Mouse (Mus musculus): Measurements from ENCODE around the gene Usp32. TPM values are rescaled to one million over a fixed set of nuclear protein-coding genes. Genes with fewer than 3 reads are reported as not detected.

Usp32 gene
- polyA plus RNA-seq, 1 experiment, result 9.6 TPM

DNA sequence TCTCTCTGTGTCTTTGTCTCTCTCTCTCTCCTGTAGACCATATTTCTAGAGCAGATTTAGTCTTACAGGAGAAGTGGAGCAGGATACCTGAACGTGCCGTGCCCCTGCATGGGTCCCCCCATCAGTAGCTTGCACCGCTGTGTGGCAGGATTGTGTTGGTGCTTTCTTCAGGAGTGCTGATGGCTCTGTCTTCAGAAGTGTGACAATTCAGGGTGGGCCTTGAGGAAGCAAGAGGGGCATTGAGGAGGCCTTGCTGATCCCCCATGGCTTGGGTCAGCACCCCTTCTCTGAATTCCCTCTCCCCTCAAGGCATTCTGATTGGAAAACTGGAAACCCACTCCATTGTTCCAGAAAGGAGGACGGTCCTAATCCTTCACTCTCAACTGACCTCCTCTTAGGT is 178.4 kb downstream of the Usp32 start:
- Histone ChIP-seq H3K27me3 (replicated peaks; ENCODE audit: control insufficient read depth, insufficient read depth, low read length) (no peaks in the 10 kb centered on the region), H3K36me3 (ENCODE audit: control insufficient read depth, insufficient read depth, low read length) (no peaks in the 10 kb centered on the region), H3K27ac (ENCODE audit: insufficient read depth, low read depth, low read length) (no peak overlapping the region), H3K4me1 (ENCODE audit: control insufficient read depth, insufficient read depth, low read length) (peaks cover 21% of the 10 kb centered on the region), H3K4me3 (ENCODE audit: insufficient read depth, low read depth, low read length) (no peak overlapping the region)
- TF ChIP-seq POLR2A (IDR thresholded peaks at IDR 0.05; ENCODE audit: low read depth, low read length) (no peak), CTCF (conservative IDR thresholded peaks at IDR 0.05; ENCODE audit: insufficient read depth, insufficient read length, low read depth, low read length) (no peak)
- no peak for DNase-seq
- 96% methylated on average over 4 of the region's 4 CpGs for WGBS

DNA sequence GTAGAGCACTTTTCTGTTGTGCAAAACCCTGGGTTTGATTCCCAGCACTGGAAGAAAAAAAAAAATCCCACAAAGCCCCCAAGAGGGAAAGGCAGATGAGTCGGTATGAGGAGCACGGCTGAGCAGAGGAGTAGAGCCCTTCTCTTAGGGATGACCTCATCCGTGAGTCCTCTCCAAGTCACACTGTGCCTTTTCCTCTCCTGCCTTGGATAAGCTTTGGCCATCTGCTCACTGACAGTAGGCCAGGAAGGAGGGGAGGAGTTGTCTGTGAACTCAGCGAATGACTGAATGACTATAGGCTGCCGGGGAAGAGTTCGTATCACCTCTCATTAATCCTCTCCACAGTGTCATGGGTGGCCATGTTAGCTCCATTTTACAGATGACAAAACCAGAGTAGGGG is 179.2 kb downstream of the Usp32 start:
- WGBS, result 75% methylated on average over 6 of the region's 6 CpGs
- TF ChIP-seq CTCF (conservative IDR thresholded peaks at IDR 0.05; ENCODE audit: insufficient read depth, insufficient read length, low read depth, low read length), result no peak
- no peak for TF ChIP-seq POLR2A (IDR thresholded peaks at IDR 0.05; ENCODE audit: low read depth, low read length)
- Histone ChIP-seq H3K36me3 (ENCODE audit: control insufficient read depth, insufficient read depth, low read length) (no peaks in the 10 kb centered on the region), H3K27ac (ENCODE audit: insufficient read depth, low read depth, low read length) (no peak overlapping the region), H3K27me3 (replicated peaks; ENCODE audit: control insufficient read depth, insufficient read depth, low read length) (no peaks in the 10 kb centered on the region), H3K4me1 (ENCODE audit: control insufficient read depth, insufficient read depth, low read length) (peaks cover 21% of the 10 kb centered on the region), H3K4me3 (ENCODE audit: insufficient read depth, low read depth, low read length) (no peak overlapping the region)
- DNase-seq, result no peak

DNA sequence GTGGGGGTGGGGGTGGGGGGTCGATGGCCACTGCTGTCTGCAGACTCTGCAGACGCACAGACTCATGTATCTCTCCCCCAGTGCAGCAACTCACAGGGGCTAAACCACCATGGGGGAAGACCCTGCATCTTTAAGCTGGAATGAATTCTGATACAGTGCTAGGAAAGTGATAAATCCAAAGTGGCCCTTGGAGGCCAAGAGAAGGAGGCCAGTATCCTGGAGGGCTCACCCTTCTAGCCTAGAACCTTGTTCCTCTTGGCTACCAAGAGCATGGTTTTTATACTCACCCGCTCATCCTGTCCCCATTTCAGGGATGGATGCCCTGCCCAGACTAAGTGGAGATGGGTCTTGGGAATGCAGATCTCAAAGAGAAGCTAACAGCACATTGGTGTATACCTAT is 179.7 kb downstream of the Usp32 start:
- Histone ChIP-seq H3K27me3 (replicated peaks; ENCODE audit: control insufficient read depth, insufficient read depth, low read length) (no peaks in the 10 kb centered on the region), H3K4me3 (ENCODE audit: insufficient read depth, low read depth, low read length) (no peak overlapping the region), H3K36me3 (ENCODE audit: control insufficient read depth, insufficient read depth, low read length) (no peaks in the 10 kb centered on the region), H3K4me1 (ENCODE audit: control insufficient read depth, insufficient read depth, low read length) (peaks cover 21% of the 10 kb centered on the region), H3K27ac (ENCODE audit: insufficient read depth, low read depth, low read length) (no peak overlapping the region)
- 42% methylated on average over 3 of the region's 3 CpGs for WGBS
- DNase-seq, result no peak
- TF ChIP-seq CTCF (conservative IDR thresholded peaks at IDR 0.05; ENCODE audit: insufficient read depth, insufficient read length, low read depth, low read length) (no peak), POLR2A (IDR thresholded peaks at IDR 0.05; ENCODE audit: low read depth, low read length) (no peak)

DNA sequence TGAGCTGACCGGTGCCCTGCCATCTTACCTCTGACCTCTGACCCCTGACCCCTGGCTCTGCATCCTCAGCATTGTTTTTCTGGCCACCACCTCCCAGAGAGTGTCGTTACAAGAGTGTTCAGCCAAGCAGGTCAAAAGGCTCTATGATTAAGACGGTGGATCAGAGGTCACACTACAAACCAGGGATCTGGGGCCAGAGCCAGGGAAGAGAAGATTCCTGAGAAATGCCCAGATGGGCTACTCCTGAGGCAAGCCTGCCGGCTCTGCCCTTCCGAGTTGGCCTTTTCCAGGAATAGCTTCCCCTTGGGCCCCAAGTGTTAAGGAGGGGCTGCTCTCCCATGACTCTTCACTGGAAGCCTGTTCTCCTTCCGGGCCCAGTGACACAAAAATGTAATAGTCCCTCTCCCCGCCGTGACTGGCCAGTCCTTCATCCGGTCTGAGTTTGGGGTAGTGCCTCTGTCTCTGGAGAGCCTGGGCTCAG is 180.2 kb downstream of the Usp32 start:
- 7% methylated on average over 9 of the region's 9 CpGs for WGBS
- H3K27ac ChIP-seq (ENCODE audit: insufficient read depth, low read depth, low read length), result peak overlapping the region; percentile 72
- peak; percentile 96 for DNase-seq
- H3K27me3 ChIP-seq (replicated peaks; ENCODE audit: control insufficient read depth, insufficient read depth, low read length), result no peaks in the 10 kb centered on the region
- H3K36me3 ChIP-seq (ENCODE audit: control insufficient read depth, insufficient read depth, low read length), result no peaks in the 10 kb centered on the region
- H3K4me3 ChIP-seq (ENCODE audit: insufficient read depth, low read depth, low read length), result no peak overlapping the region
- H3K4me1 ChIP-seq (ENCODE audit: control insufficient read depth, insufficient read depth, low read length), result peaks cover 21% of the 10 kb centered on the region
- TF ChIP-seq CTCF (conservative IDR thresholded peaks at IDR 0.05; ENCODE audit: insufficient read depth, insufficient read length, low read depth, low read length) (no peak), POLR2A (IDR thresholded peaks at IDR 0.05; ENCODE audit: low read depth, low read length) (no peak)

DNA sequence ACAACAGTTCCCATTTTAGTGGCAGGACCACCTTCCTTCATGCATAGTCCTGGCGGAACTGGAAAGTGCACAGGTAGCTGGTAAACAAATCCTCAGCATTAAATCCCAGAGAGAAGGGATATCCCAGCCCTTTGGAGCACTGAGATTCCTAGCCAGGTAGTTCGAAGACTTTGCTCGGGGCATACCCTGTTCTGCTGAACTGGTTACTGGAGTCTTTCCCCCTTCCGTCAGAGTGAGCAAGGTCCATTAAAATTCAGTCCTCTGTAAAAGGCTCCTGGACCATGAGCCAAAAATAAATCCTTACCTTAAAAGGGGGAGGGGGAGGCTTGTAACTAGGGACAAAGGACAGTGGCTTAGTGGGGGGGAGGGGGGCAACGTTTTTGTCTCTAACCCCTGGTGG is 180.8 kb downstream of the Usp32 start:
- Histone ChIP-seq H3K27ac (ENCODE audit: insufficient read depth, low read depth, low read length) (peak overlapping the region; percentile 79), H3K27me3 (replicated peaks; ENCODE audit: control insufficient read depth, insufficient read depth, low read length) (no peaks in the 10 kb centered on the region), H3K36me3 (ENCODE audit: control insufficient read depth, insufficient read depth, low read length) (no peaks in the 10 kb centered on the region), H3K4me1 (ENCODE audit: control insufficient read depth, insufficient read depth, low read length) (peaks cover 21% of the 10 kb centered on the region), H3K4me3 (ENCODE audit: insufficient read depth, low read depth, low read length) (peak overlapping the region; percentile 21; the same call in 1 of the 2 replicates)
- 19% methylated on average over 5 of the region's 5 CpGs for WGBS
- no peak for TF ChIP-seq POLR2A (IDR thresholded peaks at IDR 0.05; ENCODE audit: low read depth, low read length)
- TF ChIP-seq CTCF (conservative IDR thresholded peaks at IDR 0.05; ENCODE audit: insufficient read depth, insufficient read length, low read depth, low read length), result no peak
- peak; percentile 85 for DNase-seq

DNA sequence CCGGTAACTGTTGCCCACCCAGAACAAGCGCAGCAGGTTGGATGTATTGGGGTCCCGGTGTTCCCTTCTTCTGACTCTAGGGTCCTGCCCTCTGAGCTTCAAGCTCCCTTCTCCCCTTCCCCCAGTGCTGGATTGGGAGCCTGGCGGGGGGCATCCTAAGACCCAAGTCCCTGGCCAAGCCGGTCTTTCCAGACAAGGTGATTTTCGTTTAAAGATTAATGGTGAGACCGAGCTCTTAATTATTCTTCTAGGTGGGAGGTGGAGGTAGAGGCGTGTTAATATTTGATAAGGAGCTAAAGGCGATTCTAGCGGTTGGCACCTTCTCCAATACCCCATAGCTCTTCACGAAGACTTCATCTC is 181.7 kb downstream of the Usp32 start:
- Histone ChIP-seq H3K4me3 (ENCODE audit: insufficient read depth, low read depth, low read length) (peak overlapping the region; percentile 52), H3K27ac (ENCODE audit: insufficient read depth, low read depth, low read length) (peak overlapping the region; percentile 81)

DNA sequence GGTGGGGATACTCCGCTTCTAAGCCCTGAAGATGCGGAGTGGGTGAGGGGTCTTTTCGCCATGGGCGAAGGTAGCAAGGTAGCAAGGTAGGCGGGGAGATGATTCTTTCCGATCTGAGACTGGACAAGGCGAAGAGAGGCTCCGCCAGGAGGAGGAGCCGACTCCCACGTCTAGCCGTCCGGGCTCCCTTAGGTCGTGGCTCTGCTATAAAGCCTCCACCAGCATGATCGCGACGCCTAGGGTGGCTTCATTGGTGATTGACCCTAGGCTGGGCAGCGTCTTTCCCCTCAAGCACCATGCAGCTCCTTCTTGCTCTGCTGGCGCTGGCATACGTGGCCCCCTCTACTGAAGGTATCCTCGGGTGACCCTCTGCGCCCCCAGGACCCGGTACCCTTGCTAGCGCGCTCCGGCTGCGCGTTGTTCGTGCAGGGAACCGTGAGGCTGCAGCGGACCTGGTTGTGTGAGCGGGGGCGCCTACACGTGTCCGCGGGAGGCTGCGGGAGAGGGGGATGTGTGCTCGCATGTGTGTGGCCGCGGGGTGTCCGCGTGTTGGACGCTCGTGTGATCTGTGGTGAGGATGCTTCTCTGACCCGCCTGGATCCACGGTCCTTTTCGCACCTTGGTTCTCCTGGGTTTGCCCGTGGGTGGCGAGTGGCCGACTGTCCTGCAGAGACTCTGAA is 182.2 kb downstream of the Usp32 start, which contains the start of gene Car4:
Car4 (plus strand) TSS at position 196 of the 680 bp plus-strand sequence.
- peak within 1 kb of the TSS; percentile 81 for H3K27ac ChIP-seq (ENCODE audit: insufficient read depth, low read depth, low read length)
- H3K4me1 ChIP-seq (ENCODE audit: control insufficient read depth, insufficient read depth, low read length), result peaks cover 15% of the 10 kb centered on the region
- WGBS, result 2% methylated on average over 49 of the region's 49 CpGs
- H3K36me3 ChIP-seq (ENCODE audit: control insufficient read depth, insufficient read depth, low read length), result no peaks in the 10 kb centered on the region
- no peaks in the 10 kb centered on the region for H3K27me3 ChIP-seq (replicated peaks; ENCODE audit: control insufficient read depth, insufficient read depth, low read length)
- DNase-seq, result peak; percentile 74
- TF ChIP-seq POLR2A (IDR thresholded peaks at IDR 0.05; ENCODE audit: low read depth, low read length) (peak; percentile 70), CTCF (conservative IDR thresholded peaks at IDR 0.05; ENCODE audit: insufficient read depth, insufficient read length, low read depth, low read length) (no peak)
- peak within 1 kb of the TSS; percentile 52 for H3K4me3 ChIP-seq (ENCODE audit: insufficient read depth, low read depth, low read length)

More for the DNA sequence above, 181.7 kb downstream of the Usp32 start:
- TF ChIP-seq POLR2A (IDR thresholded peaks at IDR 0.05; ENCODE audit: low read depth, low read length) (no peak), CTCF (conservative IDR thresholded peaks at IDR 0.05; ENCODE audit: insufficient read depth, insufficient read length, low read depth, low read length) (no peak)
- Histone ChIP-seq H3K36me3 (ENCODE audit: control insufficient read depth, insufficient read depth, low read length) (no peaks in the 10 kb centered on the region), H3K4me1 (ENCODE audit: control insufficient read depth, insufficient read depth, low read length) (peaks cover 17% of the 10 kb centered on the region), H3K27me3 (replicated peaks; ENCODE audit: control insufficient read depth, insufficient read depth, low read length) (no peaks in the 10 kb centered on the region)
- under 1% methylated on average over 11 of the region's 11 CpGs for WGBS
- DNase-seq, result peak; percentile 86
